Mouse (Mus musculus) lung, adult 2 months (tissue): ENCODE data around the gene Tnp2.

ENCODE experiments used
- CTCF ChIP-seq: fragments of 200-500 bp; IDR thresholded peaks from 2 replicates; pipeline ENCODE4 v1.5.1; 2011; ENCODE audit warnings: mild to moderate bottlenecking, low read length, control low read depth; ENCODE audit not compliant: insufficient read depth
- POLR2A ChIP-seq: fragments of 200-500 bp; IDR thresholded peaks from 2 replicates; pipeline ENCODE4 v1.6.1; 2011; ENCODE audit warnings: low read depth, mild to moderate bottlenecking, control low read depth, low read length, borderline replicate concordance; ENCODE audit errors: extremely low read depth

DNA sequence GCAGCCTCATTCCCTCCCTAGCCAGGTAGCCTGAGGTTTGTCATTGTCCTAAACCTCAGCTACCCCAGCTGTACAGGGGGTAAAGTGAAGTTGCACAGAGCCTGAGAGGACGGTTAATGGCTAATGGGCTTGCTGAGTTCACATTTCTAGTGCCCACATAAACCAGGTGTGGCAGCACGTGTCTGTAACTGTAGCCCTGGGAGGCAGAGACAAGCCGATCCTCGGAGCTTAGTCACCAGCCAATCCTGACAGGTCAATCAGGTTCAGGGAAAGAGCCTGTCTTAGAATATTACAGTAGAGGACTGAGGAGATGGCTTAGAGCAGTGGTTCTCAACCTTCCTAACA is 40.0 kb upstream of the Tnp2 start:
- TF ChIP-seq POLR2A (no peak), CTCF (no peak)
